Mouse (Mus musculus): ENCODE measurements around the gene Kdm2b.
"Not testable (repeated sequence)": the region's sequence is repeated elsewhere in the genome, so short reads cannot be mapped to it uniquely, and the experiment has no call there.

The Kdm2b gene

GRCm38 (mm10) chr5:123009873-123010272, 20.2 kb upstream of the Kdm2b start:
- peak; percentile 77 for DNase-seq

DNA sequence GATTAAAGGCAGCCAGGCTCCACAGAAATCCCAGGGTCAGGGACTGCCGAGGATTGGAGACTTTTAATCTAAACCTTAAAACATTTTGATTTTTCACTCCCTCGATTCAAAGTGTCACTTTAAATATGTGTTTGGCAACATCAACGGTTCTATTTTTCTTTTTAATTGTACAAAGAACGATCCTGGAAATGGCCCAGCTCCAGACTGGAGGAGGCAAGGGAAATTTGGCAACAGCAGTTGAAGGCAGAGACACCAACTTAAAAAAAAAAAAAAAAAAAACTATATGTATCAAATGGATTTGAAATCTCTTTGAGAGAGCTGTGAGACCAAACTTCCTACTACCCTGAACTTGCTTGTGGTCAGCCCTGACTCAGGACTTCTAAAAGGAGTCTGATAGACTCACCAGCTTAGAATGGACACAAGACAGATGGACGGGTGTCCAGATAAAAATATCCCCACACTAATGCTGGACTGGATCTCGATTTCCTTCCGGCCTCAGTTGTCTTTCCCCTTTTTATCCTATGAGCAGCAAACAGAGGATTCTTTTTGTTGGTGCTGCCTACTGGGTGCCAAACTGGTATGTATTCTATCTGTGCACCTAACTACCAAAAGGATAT, 19.4 kb upstream of the Kdm2b start:
- DNase-seq = peak; percentile 27

GRCm38 (mm10) chr5:123005716-123006592, 16.3 kb upstream of the Kdm2b start:
- peak; percentile 66 for DNase-seq

DNA sequence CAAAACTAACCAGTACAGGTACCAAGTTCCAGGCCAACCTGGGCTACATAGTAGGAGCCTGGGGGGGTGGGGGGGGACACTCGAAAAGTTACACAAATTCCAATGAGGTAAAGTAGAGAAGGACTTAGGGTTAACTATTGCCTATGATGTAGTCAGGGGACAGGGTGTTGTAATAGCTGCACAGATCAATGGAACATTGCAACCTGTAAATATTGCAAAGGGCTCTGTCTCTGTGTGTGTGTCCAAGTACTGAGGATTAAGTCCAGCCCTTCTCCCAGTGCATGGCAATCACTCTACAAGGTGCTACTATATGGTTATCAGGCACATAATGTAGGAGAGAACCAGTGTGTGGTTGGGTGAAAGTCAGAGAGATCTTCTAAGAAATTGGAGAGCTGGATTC, 11.3 kb upstream of the Kdm2b start:
- no peak for DNase-seq

GRCm38 (mm10) chr5:122997205-122998204, 7.9 kb upstream of the Kdm2b start:
- DNase-seq = peak; percentile 70

- DNase-seq = no peak
Observed at GRCm38 (mm10) chr5:122994910-122995309, 5.3 kb upstream of the Kdm2b start.

- peak; percentile 58 for DNase-seq
Observed at GRCm38 (mm10) chr5:122994303-122994846, 4.8 kb upstream of the Kdm2b start.

DNA sequence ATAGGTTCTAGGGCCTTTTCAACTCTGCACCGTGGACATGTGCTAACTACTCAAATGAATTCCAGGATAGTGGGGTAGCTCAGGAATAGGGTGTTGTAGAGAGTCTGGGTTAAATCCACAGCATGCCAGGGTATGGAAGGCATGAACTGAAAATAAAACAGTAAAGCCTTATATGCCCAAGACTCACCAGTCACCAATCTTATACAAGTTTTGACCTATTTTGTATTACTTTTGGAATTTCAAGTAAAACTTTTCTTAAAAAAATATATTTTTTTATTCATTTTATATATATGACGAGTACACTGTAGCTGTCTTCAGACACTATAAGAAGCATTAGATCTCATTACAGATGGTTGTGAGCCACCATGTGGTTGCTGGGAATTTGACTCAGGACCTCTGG, 4.2 kb upstream of the Kdm2b start:
- no peak for DNase-seq

- DNase-seq = peak; percentile 26
Observed at GRCm38 (mm10) chr5:122991350-122992004, 1.9 kb upstream of the Kdm2b start.

- peak; percentile 41 for DNase-seq
Observed at GRCm38 (mm10) chr5:122990411-122991160, 963 bp upstream of the Kdm2b start.

- DNase-seq = peak; percentile 82
Observed at GRCm38 (mm10) chr5:122989001-122989525, 560 bp downstream of the Kdm2b start.

GRCm38 (mm10) chr5:122988021-122988751, 1.4 kb downstream of the Kdm2b start:
- peak; percentile 69 for DNase-seq

DNA sequence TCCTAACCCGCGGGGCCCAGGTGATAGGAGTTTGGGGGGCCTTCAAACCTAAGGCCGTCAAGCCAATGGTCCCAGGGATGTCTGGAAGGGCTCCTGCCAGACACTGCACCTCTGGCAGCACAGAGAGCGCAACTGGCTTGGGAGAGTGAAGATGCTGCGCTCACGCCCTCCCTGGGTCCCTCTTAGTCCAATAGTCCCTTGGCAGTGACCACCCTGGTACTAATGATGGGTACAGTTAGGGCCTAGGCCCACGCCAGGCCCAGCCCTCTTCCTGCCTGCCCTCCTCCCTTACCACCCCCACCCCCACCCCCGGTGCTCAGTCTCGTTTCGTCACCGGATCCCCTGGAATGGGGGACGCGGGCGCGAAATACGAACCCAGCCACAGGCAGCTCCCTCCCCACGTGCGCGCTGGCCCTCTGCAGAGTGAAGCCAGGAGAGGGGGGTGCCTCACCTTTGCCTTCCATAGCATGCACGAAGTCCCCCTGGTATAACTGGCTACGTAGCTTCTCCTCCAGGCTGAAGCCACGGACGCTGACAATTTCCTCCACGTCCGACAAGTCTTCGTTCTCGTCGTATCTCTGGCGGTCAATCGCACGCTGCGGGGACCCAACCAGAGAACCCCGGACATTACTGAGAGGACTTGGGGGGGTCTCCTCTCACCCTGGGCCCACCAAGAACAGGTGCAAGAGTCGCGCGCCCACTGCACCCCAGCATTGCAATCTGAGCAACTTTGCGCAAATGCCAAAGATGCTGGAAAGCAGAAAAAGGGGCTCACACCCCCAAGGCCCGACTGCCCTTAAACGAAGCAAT, 2.2 kb downstream of the Kdm2b start:
- DNase-seq = peak; percentile 58

GRCm38 (mm10) chr5:122986091-122986493, 3.5 kb downstream of the Kdm2b start:
- no peak for DNase-seq

DNA sequence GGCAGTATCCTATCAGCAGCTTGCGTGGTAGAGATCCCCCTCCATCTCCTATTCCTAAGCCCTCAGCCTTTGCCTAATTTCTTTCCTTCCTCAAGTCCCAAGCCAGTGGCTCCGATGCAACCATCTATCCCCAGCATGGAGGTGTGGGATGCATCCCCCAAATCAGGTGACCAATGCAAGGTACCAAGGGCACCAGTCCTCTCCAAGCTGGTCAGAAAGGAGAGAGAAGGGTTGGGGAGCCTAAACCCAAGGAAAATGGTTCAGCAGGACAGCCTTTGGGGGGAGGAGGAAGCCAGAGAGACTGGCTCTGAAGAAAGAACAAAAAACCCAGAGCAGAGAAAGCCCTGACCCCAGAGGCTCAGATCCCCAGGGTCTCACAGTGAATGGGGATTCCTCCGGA, 4.3 kb downstream of the Kdm2b start:
- DNase-seq = no peak

DNA sequence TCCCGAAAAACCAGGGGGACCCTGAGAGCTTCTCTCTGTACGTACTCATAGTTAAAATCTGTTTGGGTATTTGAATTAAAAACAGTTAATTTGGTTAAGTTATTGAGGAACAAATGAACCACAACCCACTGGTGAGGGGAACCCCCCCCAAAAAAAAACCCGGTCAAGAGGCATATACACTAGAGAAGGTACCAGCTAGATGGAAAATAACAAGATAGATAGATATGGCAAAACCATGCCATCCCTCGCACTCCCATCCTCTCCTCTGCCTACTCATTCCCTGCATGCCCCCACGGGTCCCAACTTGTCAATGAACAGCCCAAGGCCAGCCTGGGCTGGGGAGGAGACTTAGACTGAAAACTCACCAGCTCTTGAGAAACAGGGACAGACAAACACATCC, 5.1 kb downstream of the Kdm2b start:
- no peak for DNase-seq

GRCm38 (mm10) chr5:122978970-122979369, 10.7 kb downstream of the Kdm2b start:
- no peak for DNase-seq

- DNase-seq = not testable (repeated sequence)
Observed at GRCm38 (mm10) chr5:122974701-122975100, 14.9 kb downstream of the Kdm2b start.

DNA sequence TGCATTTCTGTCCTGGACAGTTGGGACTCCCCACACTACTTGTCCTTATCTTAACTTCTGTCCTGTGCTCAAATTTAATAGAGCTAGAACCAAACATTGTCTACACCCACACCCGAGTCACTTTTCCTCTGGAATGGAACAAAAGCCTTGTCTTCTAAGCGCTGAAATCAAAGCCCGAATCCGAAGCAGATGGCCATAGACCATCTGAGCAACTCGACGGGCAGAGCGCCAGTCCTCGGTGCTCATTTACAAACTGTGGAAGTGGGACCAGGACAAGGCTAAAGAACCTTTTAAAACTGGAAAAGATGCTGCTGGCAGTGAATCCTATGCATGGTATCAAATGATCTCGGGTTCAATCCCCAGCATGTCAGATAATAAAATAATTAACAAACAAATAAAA, 17.5 kb downstream of the Kdm2b start:
- DNase-seq = peak; percentile 80

DNA sequence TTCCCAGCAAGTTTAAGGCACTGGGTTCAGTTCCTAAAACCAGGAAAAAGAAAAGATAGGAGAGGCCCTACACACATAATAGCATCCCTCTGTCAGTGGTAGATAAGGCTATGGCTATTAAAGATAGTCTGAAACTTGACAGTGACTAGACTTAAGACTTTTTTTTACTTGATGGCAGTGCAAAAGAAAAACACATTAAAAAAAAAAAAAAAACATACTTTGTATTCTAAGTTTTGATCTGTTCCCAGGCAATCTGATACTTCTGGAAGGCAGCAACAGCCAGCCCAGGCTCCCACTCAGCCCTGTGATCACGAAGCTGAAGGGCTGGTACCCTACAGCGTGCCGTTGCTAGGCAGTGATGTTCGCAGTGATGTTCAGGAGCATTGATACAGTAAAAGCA, 18.2 kb downstream of the Kdm2b start:
- DNase-seq = no peak

Measured in cerebellum, adult 9-11 months (tissue).